Mouse (Mus musculus) heart, adult 2 months (tissue): ENCODE measurements at regions not wholly inside any gene's neighbourhood (a gene's known extent, or its start where the extent isn't known, plus 50 kb on each side); places are given as distances from the start of the nearest gene placed in this dataset.

Experiments
- CTCF ChIP-seq: fragments of 200-600 bp; IDR thresholded peaks from 2 replicates; pipeline ENCODE4 v1.8.1; 2022; ENCODE audit warnings: antibody characterized with exemption, mild to moderate bottlenecking, moderate library complexity
- POLR2A ChIP-seq: fragments of 200-500 bp; IDR thresholded peaks from 2 replicates; pipeline ENCODE4 v1.6.1; 2011; ENCODE audit warnings: mild to moderate bottlenecking, low read depth, low read length, control low read depth; ENCODE audit not compliant: insufficient read depth

DNA sequence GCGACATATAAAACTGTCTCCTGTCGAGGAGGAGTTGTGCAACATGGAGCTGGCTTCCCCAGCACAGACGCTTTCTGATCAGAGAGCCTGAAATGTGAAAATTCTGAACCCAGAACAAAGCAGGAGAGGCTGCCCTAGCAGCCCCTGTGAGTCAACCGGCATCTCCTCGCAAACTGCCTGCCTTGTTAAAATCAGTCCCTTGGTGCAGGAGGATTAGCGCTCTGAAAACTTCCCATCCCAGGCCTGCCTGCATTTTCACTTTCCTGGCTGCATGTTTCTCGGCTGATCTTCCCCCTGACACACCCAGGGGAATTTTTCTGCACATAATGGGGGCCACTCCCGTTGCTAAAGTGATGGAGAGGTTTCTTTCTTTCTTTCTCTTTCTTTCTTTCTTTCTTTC, 63.0 kb upstream of the Pitx1 start:
- TF ChIP-seq CTCF: no peak
- no peak for TF ChIP-seq POLR2A
